Mouse (Mus musculus): ENCODE results near the gene Pigc. TPM values are rescaled to one million over a fixed set of nuclear protein-coding genes. Genes with fewer than 3 reads are reported as not detected.

Gene Pigc
- polyA plus RNA-seq, 1 experiment, result 25.8 TPM

GRCm38 (mm10) chr1:161932286-161932685, 36.7 kb upstream of the Pigc start:
- no peak for TF ChIP-seq CTCF (IDR thresholded peaks at IDR 0.05; ENCODE audit: low read depth, low read length)
- no peak for TF ChIP-seq POLR2A (IDR thresholded peaks at IDR 0.05; ENCODE audit: borderline replicate concordance, low read depth, low read length)

DNA sequence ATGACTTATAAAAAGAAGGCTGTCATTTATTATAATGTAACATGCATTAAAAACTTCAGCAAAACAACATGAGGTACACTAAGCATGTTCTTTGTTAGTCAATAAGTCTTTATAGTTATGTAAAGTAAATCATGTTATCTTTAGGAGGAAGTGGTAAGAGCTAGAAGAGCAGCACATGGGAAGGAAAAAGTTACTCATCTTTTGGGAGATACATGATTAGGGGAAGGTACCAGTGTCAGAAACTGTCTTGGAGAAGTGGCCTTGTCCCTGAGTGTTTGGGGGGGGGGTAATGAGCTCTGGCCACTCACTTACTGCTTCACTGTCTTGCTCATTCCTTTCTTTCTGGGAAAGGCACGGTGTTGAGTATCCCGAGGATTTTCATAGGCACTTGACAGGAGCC, 26.9 kb upstream of the Pigc start:
- Histone ChIP-seq H3K4me1 (ENCODE audit: control insufficient read depth, insufficient read depth, low read length) (no peaks in the 10 kb centered on the region), H3K27ac (ENCODE audit: insufficient read depth, low read depth, low read length) (no peak overlapping the region), H3K4me3 (ENCODE audit: insufficient read depth, low read length) (no peak overlapping the region)
- TF ChIP-seq CTCF (IDR thresholded peaks at IDR 0.05; ENCODE audit: low read depth, low read length) (no peak), POLR2A (IDR thresholded peaks at IDR 0.05; ENCODE audit: borderline replicate concordance, low read depth, low read length) (no peak)

More at GRCm38 (mm10) chr1:161932286-161932685, 36.7 kb upstream of the Pigc start:
- no peak overlapping the region for H3K4me3 ChIP-seq (ENCODE audit: insufficient read depth, low read length)
- H3K4me1 ChIP-seq (ENCODE audit: control insufficient read depth, insufficient read depth, low read length), result no peaks in the 10 kb centered on the region
- no peak overlapping the region for H3K27ac ChIP-seq (ENCODE audit: insufficient read depth, low read depth, low read length)

- Histone ChIP-seq H3K4me1 (ENCODE audit: control insufficient read depth, insufficient read depth, low read length) (no peaks in the 10 kb centered on the region), H3K4me3 (ENCODE audit: insufficient read depth, low read length) (no peak overlapping the region), H3K27ac (ENCODE audit: insufficient read depth, low read depth, low read length) (no peak overlapping the region)
- TF ChIP-seq POLR2A (IDR thresholded peaks at IDR 0.05; ENCODE audit: borderline replicate concordance, low read depth, low read length), result no peak
- no peak for TF ChIP-seq CTCF (IDR thresholded peaks at IDR 0.05; ENCODE audit: low read depth, low read length)
These were observed 17.8 kb upstream of the Pigc start for GRCm38 (mm10) chr1:161951009-161951779.

GRCm38 (mm10) chr1:161952599-161952998, 16.4 kb upstream of the Pigc start:
- no peaks in the 10 kb centered on the region for H3K4me1 ChIP-seq (ENCODE audit: control insufficient read depth, insufficient read depth, low read length)
- no peak for TF ChIP-seq POLR2A (IDR thresholded peaks at IDR 0.05; ENCODE audit: borderline replicate concordance, low read depth, low read length)
- TF ChIP-seq CTCF (IDR thresholded peaks at IDR 0.05; ENCODE audit: low read depth, low read length), result no peak

DNA sequence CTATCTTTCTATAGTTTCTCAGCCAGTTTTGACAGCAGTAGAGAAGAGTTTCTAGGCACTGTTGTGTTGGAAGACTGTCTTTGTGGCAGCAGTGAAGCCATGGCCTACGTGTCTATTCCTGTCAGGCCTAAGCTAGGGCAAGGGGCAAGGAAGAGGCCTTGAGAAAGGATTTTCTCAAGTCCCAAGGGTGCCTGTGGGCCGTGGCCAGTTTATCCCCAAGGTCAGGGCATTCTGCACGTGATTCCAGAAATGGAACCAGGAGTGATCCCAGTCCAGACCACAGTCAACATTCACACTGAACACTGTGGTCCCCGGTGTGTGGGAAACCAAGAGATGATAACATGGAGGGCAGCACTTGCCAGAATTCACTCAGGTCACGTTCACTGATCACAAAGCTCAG, 13.1 kb upstream of the Pigc start:
- Histone ChIP-seq H3K27ac (ENCODE audit: insufficient read depth, low read depth, low read length) (no peak overlapping the region), H3K4me3 (ENCODE audit: insufficient read depth, low read length) (no peak overlapping the region), H3K4me1 (ENCODE audit: control insufficient read depth, insufficient read depth, low read length) (no peaks in the 10 kb centered on the region)
- TF ChIP-seq POLR2A (IDR thresholded peaks at IDR 0.05; ENCODE audit: borderline replicate concordance, low read depth, low read length) (no peak), CTCF (IDR thresholded peaks at IDR 0.05; ENCODE audit: low read depth, low read length) (no peak)

More at GRCm38 (mm10) chr1:161952599-161952998, 16.4 kb upstream of the Pigc start:
- H3K4me3 ChIP-seq (ENCODE audit: insufficient read depth, low read length), result no peak overlapping the region
- no peak overlapping the region for H3K27ac ChIP-seq (ENCODE audit: insufficient read depth, low read depth, low read length)

GRCm38 (mm10) chr1:161957964-161958950, 10.7 kb upstream of the Pigc start:
- Histone ChIP-seq H3K4me3 (ENCODE audit: insufficient read depth, low read length) (no peak overlapping the region), H3K4me1 (ENCODE audit: control insufficient read depth, insufficient read depth, low read length) (no peaks in the 10 kb centered on the region), H3K27ac (ENCODE audit: insufficient read depth, low read depth, low read length) (no peak overlapping the region)
- TF ChIP-seq CTCF (IDR thresholded peaks at IDR 0.05; ENCODE audit: low read depth, low read length) (no peak), POLR2A (IDR thresholded peaks at IDR 0.05; ENCODE audit: borderline replicate concordance, low read depth, low read length) (no peak)

- H3K27ac ChIP-seq (ENCODE audit: insufficient read depth, low read depth, low read length), result no peak overlapping the region
- TF ChIP-seq POLR2A (IDR thresholded peaks at IDR 0.05; ENCODE audit: borderline replicate concordance, low read depth, low read length) (no peak), CTCF (IDR thresholded peaks at IDR 0.05; ENCODE audit: low read depth, low read length) (peak; percentile 19; the same call in 1 of the 2 replicates)
- H3K4me3 ChIP-seq (ENCODE audit: insufficient read depth, low read length), result no peak overlapping the region
- H3K4me1 ChIP-seq (ENCODE audit: control insufficient read depth, insufficient read depth, low read length), result 0 out of 2 replicates have a peak, but pooled peaks cover under 1% of the 10 kb centered on the region
These were observed 6.3 kb upstream of the Pigc start for GRCm38 (mm10) chr1:161962465-161963377.

GRCm38 (mm10) chr1:161967936-161968335, 1.1 kb upstream of the Pigc start:
- peaks cover 14% of the 10 kb centered on the region for H3K4me1 ChIP-seq (ENCODE audit: control insufficient read depth, insufficient read depth, low read length)
- TF ChIP-seq POLR2A (IDR thresholded peaks at IDR 0.05; ENCODE audit: borderline replicate concordance, low read depth, low read length), result no peak
- no peak for TF ChIP-seq CTCF (IDR thresholded peaks at IDR 0.05; ENCODE audit: low read depth, low read length)
- H3K4me3 ChIP-seq (ENCODE audit: insufficient read depth, low read length), result no peak overlapping the region
- no peak overlapping the region for H3K27ac ChIP-seq (ENCODE audit: insufficient read depth, low read depth, low read length)

DNA sequence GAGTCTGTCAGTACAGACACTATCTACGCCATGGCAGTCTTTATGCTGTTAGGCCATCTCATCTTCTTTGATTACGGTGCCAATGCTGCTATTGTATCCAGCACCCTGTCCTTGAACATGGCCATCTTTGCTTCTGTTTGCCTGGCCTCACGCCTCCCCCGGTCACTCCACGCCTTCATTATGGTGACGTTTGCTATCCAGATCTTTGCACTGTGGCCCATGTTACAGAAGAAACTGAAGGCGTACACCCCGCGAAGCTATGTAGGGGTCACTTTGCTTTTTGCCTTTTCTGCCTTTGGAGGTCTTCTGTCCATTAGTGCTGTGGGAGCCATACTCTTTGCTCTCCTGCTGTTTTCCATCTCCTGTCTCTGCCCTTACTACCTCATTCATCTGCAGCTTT, 1.9 kb downstream of the Pigc start:
- Histone ChIP-seq H3K4me1 (ENCODE audit: control insufficient read depth, insufficient read depth, low read length) (peaks cover 29% of the 10 kb centered on the region), H3K27ac (ENCODE audit: insufficient read depth, low read depth, low read length) (no peak overlapping the region), H3K4me3 (ENCODE audit: insufficient read depth, low read length) (no peak overlapping the region)
- TF ChIP-seq POLR2A (IDR thresholded peaks at IDR 0.05; ENCODE audit: borderline replicate concordance, low read depth, low read length), result no peak
- no peak for TF ChIP-seq CTCF (IDR thresholded peaks at IDR 0.05; ENCODE audit: low read depth, low read length)
